Mouse (Mus musculus): Measurements from ENCODE around the gene Lmna. TPM values are rescaled to one million over a fixed set of nuclear protein-coding genes. Genes with fewer than 3 reads are reported as not detected.

Lmna gene
- total and polyA plus RNA-seq, 2 experiments = 28.2 to 44.7 TPM

DNA sequence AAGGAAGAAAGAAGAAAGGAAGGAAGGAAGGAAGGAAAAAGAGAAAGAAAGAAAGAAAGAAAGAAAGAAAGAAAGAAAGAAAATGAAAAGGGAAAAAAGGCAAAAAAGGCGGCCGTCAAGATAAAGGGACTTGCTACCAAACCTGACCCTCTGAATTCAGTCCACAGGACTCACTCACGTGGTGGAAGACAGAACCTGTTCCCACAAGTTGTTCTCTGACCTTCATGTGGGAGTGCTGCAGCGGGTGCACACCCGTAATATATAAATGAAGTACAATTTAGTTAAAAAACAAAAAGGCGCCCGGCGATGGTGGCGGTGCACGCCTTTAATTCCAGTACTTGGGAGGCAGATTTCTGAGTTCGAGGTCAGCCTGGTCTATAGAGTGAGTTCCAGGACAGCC, 18.9 kb upstream of the Lmna start:
- TF ChIP-seq CTCF (IDR thresholded peaks at IDR 0.05; ENCODE audit: low read depth, low read length) = no peak
- TF ChIP-seq POLR2A (IDR thresholded peaks at IDR 0.05; ENCODE audit: extremely low read depth, insufficient read depth, low read length) = no peak
- no peak for DNase-seq (ENCODE audit: extremely low read depth, low read depth, low spot score)
- H3K27me3 ChIP-seq (ENCODE audit: control insufficient read depth, insufficient read depth, low read length) = no peaks in the 10 kb centered on the region
- H3K9ac ChIP-seq (ENCODE audit: low read depth, low read length) = no peak overlapping the region
- H3K36me3 ChIP-seq (ENCODE audit: control insufficient read depth, insufficient read depth, low read length) = no peaks in the 10 kb centered on the region
- WGBS = 91% methylated on average over 11 of the region's 11 CpGs
- H3K4me1 ChIP-seq (ENCODE audit: control insufficient read depth, insufficient read depth, low read length) = no peaks in the 10 kb centered on the region
- no peaks in the 10 kb centered on the region for H3K79me2 ChIP-seq (ENCODE audit: control insufficient read depth, insufficient read depth, low read length)
- H3K27ac ChIP-seq (replicated peaks; ENCODE audit: insufficient read depth, low read depth, low read length) = no peak overlapping the region
- no peak overlapping the region for H3K4me3 ChIP-seq (ENCODE audit: insufficient read depth, low read depth, low read length)

DNA sequence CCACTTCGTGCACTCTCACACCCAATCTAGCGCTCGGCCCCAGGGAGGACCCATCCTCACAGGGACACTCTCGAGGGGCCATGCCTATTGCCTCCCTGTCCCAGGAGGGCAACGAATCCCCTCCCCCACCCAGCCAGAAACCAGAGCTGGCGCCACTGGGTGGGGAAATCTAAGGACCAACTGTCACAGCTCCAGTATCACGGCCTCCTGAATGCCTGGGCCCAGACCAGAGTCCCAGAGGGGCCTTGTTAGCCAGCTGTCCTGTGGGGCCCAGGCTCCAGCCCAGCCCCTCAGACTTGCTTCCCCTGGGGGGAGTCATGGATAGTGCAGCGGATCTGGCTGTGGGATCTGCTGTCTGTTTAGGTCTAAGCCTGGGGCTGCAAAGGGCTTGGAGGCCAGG, 17.8 kb upstream of the Lmna start:
- H3K36me3 ChIP-seq (ENCODE audit: control insufficient read depth, insufficient read depth, low read length) = no peaks in the 10 kb centered on the region
- DNase-seq (ENCODE audit: extremely low read depth, low read depth, low spot score) = no peak
- H3K4me1 ChIP-seq (ENCODE audit: control insufficient read depth, insufficient read depth, low read length) = no peaks in the 10 kb centered on the region
- H3K27ac ChIP-seq (replicated peaks; ENCODE audit: insufficient read depth, low read depth, low read length) = no peak overlapping the region
- no peaks in the 10 kb centered on the region for H3K79me2 ChIP-seq (ENCODE audit: control insufficient read depth, insufficient read depth, low read length)
- 80% methylated on average over 8 of the region's 8 CpGs for WGBS
- TF ChIP-seq CTCF (IDR thresholded peaks at IDR 0.05; ENCODE audit: low read depth, low read length) (no peak), POLR2A (IDR thresholded peaks at IDR 0.05; ENCODE audit: extremely low read depth, insufficient read depth, low read length) (no peak)
- no peaks in the 10 kb centered on the region for H3K27me3 ChIP-seq (ENCODE audit: control insufficient read depth, insufficient read depth, low read length)
- H3K4me3 ChIP-seq (ENCODE audit: insufficient read depth, low read depth, low read length) = no peak overlapping the region
- no peak overlapping the region for H3K9ac ChIP-seq (ENCODE audit: low read depth, low read length)

DNA sequence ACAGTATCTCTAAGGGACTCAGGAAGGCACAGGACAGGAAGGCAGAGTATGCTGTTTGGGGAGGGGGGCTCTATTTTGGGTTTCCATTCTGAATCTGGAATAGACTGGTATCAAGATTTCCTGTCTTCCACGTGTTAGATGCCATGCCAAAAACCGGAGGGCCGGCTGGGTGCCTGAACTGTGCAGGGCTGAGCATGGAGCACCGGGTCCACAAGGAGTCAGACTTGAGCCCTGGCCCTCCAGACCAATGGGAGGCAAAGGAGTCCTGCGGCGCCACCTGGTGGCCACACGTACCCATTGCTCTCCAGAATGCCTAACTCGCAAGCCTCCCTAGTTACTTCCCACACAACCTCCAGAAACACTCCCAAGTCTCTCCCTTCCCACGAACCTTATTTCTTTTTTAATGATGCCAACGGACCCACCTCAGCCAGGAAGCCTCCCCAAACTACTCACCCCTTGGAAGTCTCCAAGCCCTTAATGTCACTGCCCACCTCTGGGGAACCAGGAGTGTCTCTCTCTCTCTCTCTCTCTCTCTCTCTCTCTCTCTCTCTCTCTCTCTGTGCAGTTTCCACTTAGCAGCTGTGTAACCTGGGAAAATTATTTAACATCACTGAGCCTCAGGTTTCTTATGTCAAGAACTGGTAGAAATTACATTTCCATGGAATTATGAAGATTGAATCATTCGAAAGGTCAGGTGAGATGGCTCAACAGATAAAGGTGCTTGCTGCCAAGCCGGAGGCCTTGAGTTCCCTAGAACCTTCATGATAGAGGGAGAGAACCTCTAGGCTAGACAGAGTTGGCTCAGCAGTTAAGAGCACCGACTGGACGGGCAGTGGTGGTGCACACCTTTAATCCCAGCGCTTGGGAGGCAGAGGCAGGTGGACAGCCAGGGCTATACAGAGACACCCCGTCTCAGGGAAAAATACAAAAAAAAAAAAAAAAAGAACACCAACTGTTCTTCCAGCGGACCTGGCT, 16.7 kb upstream of the Lmna start:
- no peak overlapping the region for H3K9ac ChIP-seq (ENCODE audit: low read depth, low read length)
- no peaks in the 10 kb centered on the region for H3K4me1 ChIP-seq (ENCODE audit: control insufficient read depth, insufficient read depth, low read length)
- peak; percentile 71 for DNase-seq (ENCODE audit: extremely low read depth, low read depth, low spot score)
- TF ChIP-seq CTCF (IDR thresholded peaks at IDR 0.05; ENCODE audit: low read depth, low read length) (peak; percentile 100), POLR2A (IDR thresholded peaks at IDR 0.05; ENCODE audit: extremely low read depth, insufficient read depth, low read length) (no peak)
- no peak overlapping the region for H3K4me3 ChIP-seq (ENCODE audit: insufficient read depth, low read depth, low read length)
- H3K36me3 ChIP-seq (ENCODE audit: control insufficient read depth, insufficient read depth, low read length) = no peaks in the 10 kb centered on the region
- H3K27ac ChIP-seq (replicated peaks; ENCODE audit: insufficient read depth, low read depth, low read length) = no peak overlapping the region
- 35% methylated on average over 17 of the region's 17 CpGs for WGBS
- H3K79me2 ChIP-seq (ENCODE audit: control insufficient read depth, insufficient read depth, low read length) = no peaks in the 10 kb centered on the region
- H3K27me3 ChIP-seq (ENCODE audit: control insufficient read depth, insufficient read depth, low read length) = no peaks in the 10 kb centered on the region

DNA sequence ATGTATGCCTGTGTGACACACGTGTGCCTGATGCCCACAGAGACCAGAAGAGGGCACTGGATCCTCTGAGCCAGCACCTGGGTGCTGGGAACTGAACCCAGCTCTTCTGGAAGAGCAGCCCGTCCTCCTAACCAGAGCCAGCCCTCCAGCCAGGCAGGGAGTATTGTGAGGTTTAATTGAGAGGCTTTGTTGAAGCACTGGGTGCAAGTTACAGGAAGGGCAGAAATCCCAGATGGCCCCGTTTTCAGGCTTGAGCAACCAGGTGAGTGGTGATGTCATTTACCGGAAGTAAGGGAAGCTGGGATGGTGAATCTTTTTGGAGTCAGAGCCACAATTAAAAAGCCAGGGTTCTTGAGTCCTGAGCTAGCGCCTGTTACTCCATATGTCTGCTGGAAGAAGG, 15.3 kb upstream of the Lmna start:
- no peak overlapping the region for H3K9ac ChIP-seq (ENCODE audit: low read depth, low read length)
- H3K27me3 ChIP-seq (ENCODE audit: control insufficient read depth, insufficient read depth, low read length) = no peaks in the 10 kb centered on the region
- H3K4me3 ChIP-seq (ENCODE audit: insufficient read depth, low read depth, low read length) = no peak overlapping the region
- no peaks in the 10 kb centered on the region for H3K79me2 ChIP-seq (ENCODE audit: control insufficient read depth, insufficient read depth, low read length)
- H3K36me3 ChIP-seq (ENCODE audit: control insufficient read depth, insufficient read depth, low read length) = no peaks in the 10 kb centered on the region
- DNase-seq (ENCODE audit: extremely low read depth, low read depth, low spot score) = no peak
- H3K27ac ChIP-seq (replicated peaks; ENCODE audit: insufficient read depth, low read depth, low read length) = no peak overlapping the region
- 88% methylated on average over 5 of the region's 5 CpGs for WGBS
- H3K4me1 ChIP-seq (ENCODE audit: control insufficient read depth, insufficient read depth, low read length) = no peaks in the 10 kb centered on the region
- no peak for TF ChIP-seq CTCF (IDR thresholded peaks at IDR 0.05; ENCODE audit: low read depth, low read length)
- no peak for TF ChIP-seq POLR2A (IDR thresholded peaks at IDR 0.05; ENCODE audit: extremely low read depth, insufficient read depth, low read length)

DNA sequence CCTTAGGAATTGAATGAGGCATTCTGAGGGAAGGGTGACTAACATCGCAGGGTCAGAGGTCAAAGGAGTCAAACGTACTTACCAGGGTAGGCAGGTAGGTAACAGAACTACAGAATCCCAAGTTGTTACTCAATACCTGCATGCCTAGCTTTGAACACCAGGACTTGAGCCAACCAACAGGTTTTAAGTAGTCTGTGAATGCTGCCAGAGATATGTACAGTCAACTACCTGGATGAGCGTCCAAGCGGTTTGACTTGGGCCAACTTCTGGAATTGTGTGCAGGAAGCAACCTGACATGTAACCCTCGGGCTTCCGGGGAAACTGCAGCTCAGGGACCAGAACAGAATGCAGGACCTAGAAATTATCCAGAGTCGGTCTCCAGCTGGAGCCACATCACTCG, 13.3 kb upstream of the Lmna start:
- Histone ChIP-seq H3K4me1 (ENCODE audit: control insufficient read depth, insufficient read depth, low read length) (no peaks in the 10 kb centered on the region), H3K9ac (ENCODE audit: low read depth, low read length) (no peak overlapping the region), H3K36me3 (ENCODE audit: control insufficient read depth, insufficient read depth, low read length) (no peaks in the 10 kb centered on the region), H3K27ac (replicated peaks; ENCODE audit: insufficient read depth, low read depth, low read length) (no peak overlapping the region), H3K79me2 (ENCODE audit: control insufficient read depth, insufficient read depth, low read length) (no peaks in the 10 kb centered on the region), H3K27me3 (ENCODE audit: control insufficient read depth, insufficient read depth, low read length) (no peaks in the 10 kb centered on the region), H3K4me3 (ENCODE audit: insufficient read depth, low read depth, low read length) (no peak overlapping the region)
- DNase-seq (ENCODE audit: extremely low read depth, low read depth, low spot score) = no peak
- TF ChIP-seq POLR2A (IDR thresholded peaks at IDR 0.05; ENCODE audit: extremely low read depth, insufficient read depth, low read length) = no peak
- TF ChIP-seq CTCF (IDR thresholded peaks at IDR 0.05; ENCODE audit: low read depth, low read length) = no peak
- WGBS = 70% methylated on average over 8 of the region's 8 CpGs

DNA sequence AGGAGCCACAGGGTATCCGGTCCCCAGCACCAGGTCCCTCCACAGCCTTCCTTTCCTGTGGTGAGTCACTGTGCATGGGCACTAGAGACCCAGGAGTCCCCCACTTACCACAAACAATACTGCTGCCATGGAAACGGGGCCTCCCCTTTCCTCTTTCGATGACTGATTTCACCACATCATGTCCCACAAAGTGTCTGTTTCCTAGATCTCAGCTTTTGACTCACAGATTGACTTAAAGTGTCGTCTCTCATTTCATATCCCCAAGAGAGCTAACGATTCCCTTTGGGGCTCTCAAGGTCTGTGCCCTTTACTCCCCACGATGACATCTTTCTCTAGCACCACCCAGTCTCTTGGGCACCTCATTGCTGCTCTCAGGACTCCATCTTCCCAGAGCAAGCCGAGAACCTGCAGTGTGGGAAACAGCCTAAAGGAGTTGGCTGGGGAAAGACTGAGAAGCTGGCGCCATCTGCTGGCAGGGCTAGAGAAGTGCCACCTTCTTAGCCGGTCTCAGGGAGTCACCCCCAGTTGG, 12.1 kb upstream of the Lmna start:
- H3K9ac ChIP-seq (ENCODE audit: low read depth, low read length) = no peak overlapping the region
- no peak overlapping the region for H3K4me3 ChIP-seq (ENCODE audit: insufficient read depth, low read depth, low read length)
- 30% methylated on average over 9 of the region's 9 CpGs for WGBS
- H3K79me2 ChIP-seq (ENCODE audit: control insufficient read depth, insufficient read depth, low read length) = no peaks in the 10 kb centered on the region
- no peak overlapping the region for H3K27ac ChIP-seq (replicated peaks; ENCODE audit: insufficient read depth, low read depth, low read length)
- TF ChIP-seq CTCF (IDR thresholded peaks at IDR 0.05; ENCODE audit: low read depth, low read length) (peak; percentile 99), POLR2A (IDR thresholded peaks at IDR 0.05; ENCODE audit: extremely low read depth, insufficient read depth, low read length) (no peak)
- peak; percentile 42 for DNase-seq (ENCODE audit: extremely low read depth, low read depth, low spot score)
- H3K4me1 ChIP-seq (ENCODE audit: control insufficient read depth, insufficient read depth, low read length) = no peaks in the 10 kb centered on the region
- H3K36me3 ChIP-seq (ENCODE audit: control insufficient read depth, insufficient read depth, low read length) = no peaks in the 10 kb centered on the region
- no peaks in the 10 kb centered on the region for H3K27me3 ChIP-seq (ENCODE audit: control insufficient read depth, insufficient read depth, low read length)

All from liver, adult 2 months (tissue).